Mouse (Mus musculus) lung, adult 2 months (tissue): ENCODE data around the gene Elmo3.

ENCODE experiments used
- CTCF ChIP-seq: fragments of 200-500 bp; IDR thresholded peaks from 2 replicates; pipeline ENCODE4 v1.5.1; 2011; ENCODE audit warnings: mild to moderate bottlenecking, low read length, control low read depth; ENCODE audit not compliant: insufficient read depth
- POLR2A ChIP-seq: fragments of 200-500 bp; IDR thresholded peaks from 2 replicates; pipeline ENCODE4 v1.6.1; 2011; ENCODE audit warnings: low read depth, mild to moderate bottlenecking, control low read depth, low read length, borderline replicate concordance; ENCODE audit errors: extremely low read depth

- TF ChIP-seq CTCF: no peak
- no peak for TF ChIP-seq POLR2A
These were observed 43.8 kb downstream of the Elmo3 start for GRCm38 (mm10) chr8:105349096-105349771.
